Comparison of ENCODE assay signal across 10 mouse cellular contexts in the genomic region with DNA sequence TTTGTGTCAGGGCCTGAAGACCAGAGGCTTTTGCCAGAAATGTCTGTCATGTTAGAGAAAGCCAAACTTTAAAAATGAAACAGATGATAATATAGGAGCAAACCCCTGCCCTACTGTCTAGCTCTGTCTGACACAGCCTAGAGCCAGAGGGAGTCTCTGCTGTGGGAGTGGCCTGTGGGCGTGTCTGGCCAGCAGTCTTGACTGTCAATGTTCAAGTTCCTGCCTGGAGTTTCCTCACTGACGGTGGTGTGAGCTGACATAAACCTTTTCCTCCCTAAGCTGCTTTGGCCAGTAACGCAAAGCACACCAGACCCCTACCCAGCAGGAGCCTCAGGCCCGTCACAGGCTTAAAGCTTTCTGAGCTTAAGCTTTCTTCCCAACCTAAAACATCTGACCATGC. TPM values are rescaled to one million over a fixed set of nuclear protein-coding genes. Genes with fewer than 3 reads are reported as not detected.
A peak's percentile ranks its signal among the peaks of the same experiment; 100 is the strongest.
DNase-seq lines count a peak whose midpoint lies in the region; ATAC-seq and TF ChIP-seq lines count a peak whose summit lies in the region.
"Had no signal": no experiment of that assay in that cellular context is flagged by ENCODE, and none has a peak within 500 bp of the region (broad histone marks: within the 10 kb centered on the region; RNA-seq: fewer than 3 reads in every experiment).

No protein-coding gene starts in this region.

- intact Hi-C loops in heart, postnatal 14 days (cut with DNase I), result no loop called here
- intact Hi-C loops in left cerebral cortex, postnatal 14 days (cut with DNase I), result no loop called here

- H3K27ac ChIP-seq in embryonic facial prominence, embryonic 14.5 days (replicated peaks; ENCODE audit: low read depth, low read length), result no peak overlapping the region
- no peak overlapping the region for H3K27ac ChIP-seq in embryonic facial prominence, embryonic 10.5 days (replicated peaks)
- peak overlapping the region; percentile 73 for H3K27ac ChIP-seq in lung, postnatal 0 days (ENCODE audit: low read length)
- H3K27ac ChIP-seq: hindbrain, embryonic 14.5 days; midbrain, embryonic 12.5 days had no signal

- no peak overlapping the region for H3K9ac ChIP-seq in embryonic facial prominence, embryonic 14.5 days (ENCODE audit: low read depth, low read length)
- no peak overlapping the region for H3K9ac ChIP-seq in lung, postnatal 0 days (replicated peaks; ENCODE audit: low read depth)
- H3K9ac ChIP-seq: hindbrain, embryonic 14.5 days; midbrain, embryonic 12.5 days had no signal

- H3K4me1 ChIP-seq in embryonic facial prominence, embryonic 14.5 days (ENCODE audit: control insufficient read depth, insufficient read depth, low read length), result no peaks in the 10 kb centered on the region
- H3K4me1 ChIP-seq in embryonic facial prominence, embryonic 10.5 days, result no peaks in the 10 kb centered on the region; the same call in 1 of the 2 replicates
- peaks cover 8% of the 10 kb centered on the region; the same call in 1 of the 2 replicates for H3K4me1 ChIP-seq in lung, postnatal 0 days (ENCODE audit: insufficient read depth, low read depth, low read length)
- H3K4me1 ChIP-seq: midbrain, embryonic 12.5 days had no signal

- no peak for ATAC-seq in embryonic facial prominence, embryonic 14.5 days (ENCODE audit: low read depth)
- peak; percentile 91 for ATAC-seq in lung, postnatal 0 days

- no peaks in the 10 kb centered on the region for H3K27me3 ChIP-seq in embryonic facial prominence, embryonic 14.5 days (replicated peaks; ENCODE audit: control insufficient read depth, insufficient read depth, low read length)
- H3K27me3 ChIP-seq in embryonic facial prominence, embryonic 10.5 days (replicated peaks; ENCODE audit: low read depth, poor library complexity, severe bottlenecking), result no peaks in the 10 kb centered on the region
- no peaks in the 10 kb centered on the region for H3K27me3 ChIP-seq in lung, postnatal 0 days (replicated peaks; ENCODE audit: insufficient read depth, low read length)
- H3K27me3 ChIP-seq: midbrain, embryonic 12.5 days had no signal

- no peak for TF ChIP-seq EP300 in lung, postnatal 0 days (IDR thresholded peaks at IDR 0.05)

- TF ChIP-seq CTCF in lung, postnatal 0 days (IDR thresholded peaks at IDR 0.05), result no peak

- no peaks in the 10 kb centered on the region for H3K9me3 ChIP-seq in embryonic facial prominence, embryonic 14.5 days (ENCODE audit: control insufficient read depth, low read length)
- no peaks in the 10 kb centered on the region for H3K9me3 ChIP-seq in embryonic facial prominence, embryonic 10.5 days
- no peaks in the 10 kb centered on the region for H3K9me3 ChIP-seq in lung, postnatal 0 days (ENCODE audit: low read length)
- H3K9me3 ChIP-seq: midbrain, embryonic 12.5 days had no signal

- H3K4me3 ChIP-seq in embryonic facial prominence, embryonic 14.5 days (ENCODE audit: low read depth, low read length), result no peak overlapping the region
- H3K4me3 ChIP-seq in embryonic facial prominence, embryonic 10.5 days, result no peak overlapping the region
- no peak overlapping the region for H3K4me3 ChIP-seq in lung, postnatal 0 days (ENCODE audit: low read depth, low read length)
- H3K4me3 ChIP-seq: midbrain, embryonic 12.5 days had no signal

- WGBS in embryonic facial prominence, embryonic 14.5 days, result 48% methylated on average over 4 of the region's 4 CpGs
- WGBS in embryonic facial prominence, embryonic 10.5 days, result 61% methylated on average over 4 of the region's 4 CpGs
- WGBS in lung, postnatal 0 days, result 35% methylated on average over 4 of the region's 4 CpGs

- no peak overlapping the region for H3K4me2 ChIP-seq in embryonic facial prominence, embryonic 14.5 days (ENCODE audit: low read depth, low read length)
- H3K4me2 ChIP-seq in lung, postnatal 0 days (replicated peaks; ENCODE audit: low read depth, low read length), result no peak overlapping the region
- H3K4me2 ChIP-seq: hindbrain, embryonic 14.5 days; midbrain, embryonic 12.5 days had no signal

- DNase-seq in embryonic facial prominence, embryonic 14.5 days (ENCODE audit: low spot score), result peak; percentile 20
- DNase-seq in embryonic facial prominence, embryonic 10.5 days (ENCODE audit: low spot score), result no peak
- DNase-seq in R1 (ENCODE audit: low read depth, low spot score), result peak; percentile 64
- DNase-seq in heart, postnatal 14 days, result peak; percentile 44 to 53
- peak; percentile 89 for DNase-seq in lung, postnatal 0 days (ENCODE audit: low spot score)
- no peak for DNase-seq in right cerebral cortex, postnatal 36 days (ENCODE audit: low spot score in 2 of 2)
- DNase-seq in left cerebral cortex, postnatal 14 days (ENCODE audit: low spot score in 2 of 2), result no peak
- no peak for DNase-seq in testis, postnatal 14 days (ENCODE audit: low spot score)

- H3K36me3 ChIP-seq in embryonic facial prominence, embryonic 14.5 days (ENCODE audit: control insufficient read depth, insufficient read depth, low read length), result peaks cover 67% of the 10 kb centered on the region
- H3K36me3 ChIP-seq in embryonic facial prominence, embryonic 10.5 days (replicated peaks), result peaks cover 83% of the 10 kb centered on the region
- H3K36me3 ChIP-seq in lung, postnatal 0 days (ENCODE audit: insufficient read depth, low read length), result peaks cover 11% of the 10 kb centered on the region; the same call in 1 of the 2 replicates

RNA-seq across cellular contexts. Expression of gene Zbtb43, which starts 16.2 kb away (rescaled TPM):
- polyA plus RNA-seq in embryonic facial prominence, embryonic 14.5 days (2014; fragmentation: Nextera tagmentation; extraction: Ambion mirVana), result 16.5 and 18.2 TPM in 2 replicates
- polyA plus RNA-seq in embryonic facial prominence, embryonic 10.5 days (2016; fragmentation: Nextera tagmentation; extraction: Ambion mirVana), result 20.8 and 23.9 TPM in 2 replicates
- 10 to 100 TPM; 22.6 to 23.7 TPM for total RNA-seq in heart, postnatal 14 days (2021)
- polyA plus RNA-seq in lung, postnatal 0 days (2015; fragmentation: Nextera tagmentation; extraction: Ambion mirVana), result 11.4 and 12.0 TPM in 2 replicates
- 10 to 100 TPM; 29.3 to 30.0 TPM for total RNA-seq in left cerebral cortex, postnatal 14 days (2021)

RNA-seq across cellular contexts. Expression of gene Zbtb34, which starts 21.0 kb away (rescaled TPM):
- polyA plus RNA-seq in embryonic facial prominence, embryonic 14.5 days (2014; fragmentation: Nextera tagmentation; extraction: Ambion mirVana), result 7.3 and 9.6 TPM in 2 replicates
- polyA plus RNA-seq in embryonic facial prominence, embryonic 10.5 days (2016; fragmentation: Nextera tagmentation; extraction: Ambion mirVana), result 7.4 and 7.5 TPM in 2 replicates
- 10 to 100 TPM; 16.1 to 16.4 TPM for total RNA-seq in heart, postnatal 14 days (2021)
- 4.5 and 4.9 TPM in 2 replicates for polyA plus RNA-seq in lung, postnatal 0 days (2015; fragmentation: Nextera tagmentation; extraction: Ambion mirVana)
- 10 to 100 TPM; 29.7 to 38.4 TPM for total RNA-seq in left cerebral cortex, postnatal 14 days (2021)

Comparison
In these comparisons a context has a peak if more than half of its experiments do, and no peak if none do; other contexts are left out.
1. DNase-seq: peak in embryonic facial prominence, embryonic 14.5 days (single experiment), R1 (single experiment), heart, postnatal 14 days (2 of 2) and lung, postnatal 0 days (single experiment); none in embryonic facial prominence, embryonic 10.5 days (single experiment), right cerebral cortex, postnatal 36 days (0 of 2), left cerebral cortex, postnatal 14 days (0 of 2) and testis, postnatal 14 days (single experiment).